Mouse (Mus musculus) intestine, postnatal 0 days (tissue): Measurements from ENCODE around the gene Poc1a. TPM values are rescaled to one million over a fixed set of nuclear protein-coding genes. Genes with fewer than 3 reads are reported as not detected.

Source experiments
- ATAC-seq: fragments of 200-750 bp; cut with Nextera tagmentation; 2 replicates; pipeline ENCODE4 v1.8.0; 2017; ENCODE audit warnings: mild to moderate bottlenecking, moderate TSS enrichment, moderate library complexity
- H3K27ac ChIP-seq: fragments of 300-500 bp; sonication (generic); 2 replicates; pipeline ENCODE4 v1.5.1; 2014; ENCODE audit warnings: mild to moderate bottlenecking, low read depth, low read length, moderate library complexity
- H3K27me3 ChIP-seq: fragments of 300-500 bp; sonication (generic); replicated peaks from 2 replicates; pipeline ENCODE4 v1.6.1; 2014; ENCODE audit warnings: low read length, mixed read lengths; ENCODE audit not compliant: control insufficient read depth, insufficient read depth
- H3K36me3 ChIP-seq: fragments of 300-500 bp; sonication (generic); 2 replicates; pipeline ENCODE4 v1.6.1; 2014; ENCODE audit warnings: mild to moderate bottlenecking, moderate library complexity; ENCODE audit not compliant: control insufficient read depth, insufficient read depth
- H3K4me1 ChIP-seq: fragments of 300-500 bp; sonication (generic); replicated peaks from 2 replicates; pipeline ENCODE4 v1.6.1; 2014; ENCODE audit warnings: antibody characterized with exemption, low read length, mixed read lengths; ENCODE audit not compliant: control insufficient read depth, insufficient read depth
- H3K4me2 ChIP-seq: fragments of 300-500 bp; sonication (generic); replicated peaks from 2 replicates; pipeline ENCODE4 v1.6.1; 2014; ENCODE audit warnings: low read depth, mild to moderate bottlenecking, moderate library complexity
- H3K4me3 ChIP-seq: fragments of 300-500 bp; sonication (generic); 2 replicates; pipeline ENCODE4 v1.5.1; 2014; ENCODE audit warnings: low read depth, low read length
- H3K9ac ChIP-seq: fragments of 300-500 bp; sonication (generic); 2 replicates; pipeline ENCODE4 v1.6.1; 2014; ENCODE audit warnings: mild to moderate bottlenecking, low read depth, low read length
- H3K9me3 ChIP-seq: fragments of 300-500 bp; sonication (generic); 2 replicates; pipeline ENCODE4 v1.6.1; 2016; ENCODE audit warnings: mixed run types; ENCODE audit not compliant: control insufficient read depth
- CTCF ChIP-seq: sonication (generic); IDR thresholded peaks from 2 replicates; pipeline ENCODE4 v1.5.1; 2016; ENCODE audit warnings: low read depth, mild to moderate bottlenecking, control low read depth, antibody characterized with exemption, moderate library complexity
- WGBS: fragments of 180-500 bp; shearing (Covaris S2); extraction: QIAGEN DNeasy Blood & Tissue Kit; methylation state at CpG from one replicate; pipeline ENCODE4 v1.1.7; 2014; 5-methylcytosine and 5-hydroxymethylcytosine counted together
- polyA plus RNA-seq: library from polyadenylated mRNA; unstranded; fragments of >200 nt; fragmentation: Nextera tagmentation; extraction: Ambion mirVana; gene quantifications from 2 replicates; pipeline ENCODE4 v1.2.1, GENCODE M21; 2015

The Poc1a gene
- polyA plus RNA-seq, 1 experiment from 2014 or later, result 11.5 TPM

- 14% methylated on average over 5 of the region's 5 CpGs for WGBS
- Histone ChIP-seq H3K27ac (no peak overlapping the region), H3K4me1 (0 out of 2 replicates have a peak, but pooled peaks cover 6% of the 10 kb centered on the region), H3K27me3 (no peaks in the 10 kb centered on the region), H3K9ac (no peak overlapping the region), H3K36me3 (peaks cover 10% of the 10 kb centered on the region; the same call in 1 of the 2 replicates), H3K9me3 (no peaks in the 10 kb centered on the region), H3K4me2 (peak overlapping the region; percentile 96), H3K4me3 (peak overlapping the region; percentile 77)
- no peak for ATAC-seq
- TF ChIP-seq CTCF, result no peak
Observed at GRCm38 (mm10) chr9:106367001-106367400, 86.1 kb downstream of the Poc1a start.

DNA sequence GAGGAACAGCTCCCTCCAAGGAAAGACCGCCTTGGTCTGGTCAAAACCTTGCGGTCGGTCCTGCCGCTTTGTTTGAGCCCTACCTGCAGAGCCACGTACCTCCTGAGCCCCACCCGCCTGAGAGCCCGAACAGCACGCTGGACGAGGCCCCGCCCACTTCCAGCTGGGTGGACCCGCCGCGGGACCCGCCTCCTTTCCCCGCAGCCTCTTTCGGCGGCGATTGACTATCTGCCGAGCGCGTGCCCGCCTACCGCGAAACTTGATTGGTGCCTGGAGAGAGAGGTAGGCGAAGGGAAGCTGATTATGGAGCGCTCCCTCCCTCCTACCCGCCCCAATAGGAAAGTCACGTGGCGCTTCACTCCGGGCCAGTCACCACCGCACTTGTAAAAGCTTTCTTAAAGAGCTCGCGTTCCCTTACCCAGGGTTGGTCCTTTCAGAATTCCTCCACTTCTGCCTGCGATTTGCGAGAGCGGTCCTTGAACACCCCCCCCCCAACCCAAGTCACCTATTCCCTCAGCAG lies 86.8 kb downstream of the Poc1a start:
- no peaks in the 10 kb centered on the region for H3K27me3 ChIP-seq
- 0 out of 2 replicates have a peak, but pooled peaks cover 6% of the 10 kb centered on the region for H3K4me1 ChIP-seq
- peak overlapping the region; percentile 72 for H3K9ac ChIP-seq
- WGBS, result under 1% methylated on average over 36 of the region's 36 CpGs
- peak overlapping the region; percentile 96 for H3K4me2 ChIP-seq
- peaks cover 12% of the 10 kb centered on the region; the same call in 1 of the 2 replicates for H3K36me3 ChIP-seq
- peak overlapping the region; percentile 86 for H3K27ac ChIP-seq
- TF ChIP-seq CTCF, result no peak
- peak; percentile 94 for ATAC-seq
- no peaks in the 10 kb centered on the region for H3K9me3 ChIP-seq
- peak overlapping the region; percentile 77 for H3K4me3 ChIP-seq

DNA sequence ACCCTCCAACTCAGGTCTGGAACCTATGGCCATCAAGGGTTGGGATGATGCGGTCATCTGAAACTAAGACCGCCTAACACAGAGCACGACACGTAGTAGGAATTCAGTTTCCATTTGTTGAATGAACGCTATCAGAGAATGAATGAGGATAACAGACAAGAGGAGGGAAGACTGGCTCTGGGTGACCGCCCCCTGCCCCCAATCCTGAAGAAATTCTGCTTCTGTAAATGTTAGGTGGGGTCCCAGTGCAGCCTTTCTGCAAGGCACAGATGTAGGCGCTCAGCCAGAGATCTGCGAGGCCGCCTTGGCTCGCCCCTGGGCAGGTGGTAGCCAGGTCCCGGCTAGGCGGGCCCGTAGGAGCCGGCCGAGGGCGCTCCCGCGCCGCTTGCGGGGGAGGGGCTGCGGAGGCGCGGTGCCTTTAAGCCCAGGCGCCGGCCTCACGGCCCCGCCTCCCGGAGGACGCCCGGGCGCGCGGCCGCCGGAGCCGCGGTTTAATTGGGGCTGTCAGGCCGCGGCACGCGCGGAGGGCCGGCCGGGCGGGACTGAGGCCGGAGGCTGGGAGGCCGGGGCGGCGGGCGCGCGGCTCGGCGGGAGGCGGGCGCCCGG lies 87.4 kb downstream of the Poc1a start, which contains the start of gene Dusp7:
Dusp7 (plus strand) TSS at position 521 of the 606 bp plus-strand sequence.
- H3K27me3 ChIP-seq, result no peaks in the 10 kb centered on the region
- WGBS, result under 1% methylated on average over 43 of the region's 57 CpGs
- TF ChIP-seq CTCF, result no peak; the same call in 1 of the 2 replicates
- peaks cover 12% of the 10 kb centered on the region; the same call in 1 of the 2 replicates for H3K36me3 ChIP-seq
- peak within 1 kb of the TSS; percentile 72 for H3K9ac ChIP-seq
- H3K4me1 ChIP-seq, result 0 out of 2 replicates have a peak, but pooled peaks cover 6% of the 10 kb centered on the region
- ATAC-seq, result peak; percentile 58
- peak within 1 kb of the TSS; percentile 86 for H3K27ac ChIP-seq
- H3K9me3 ChIP-seq, result no peaks in the 10 kb centered on the region
- peak within 1 kb of the TSS; percentile 96 for H3K4me2 ChIP-seq
- peak within 1 kb of the TSS; percentile 77 for H3K4me3 ChIP-seq

GRCm38 (mm10) chr9:106368831-106369501 lies 88.1 kb downstream of the Poc1a start:
- peak; percentile 29 for ATAC-seq
- peak; percentile 68 for TF ChIP-seq CTCF
- peak overlapping the region; percentile 72 for H3K9ac ChIP-seq
- H3K36me3 ChIP-seq, result peaks cover 16% of the 10 kb centered on the region; the same call in 1 of the 2 replicates
- H3K27ac ChIP-seq, result peak overlapping the region; percentile 86
- H3K4me3 ChIP-seq, result peak overlapping the region; percentile 77
- H3K4me1 ChIP-seq, result 0 out of 2 replicates have a peak, but pooled peaks cover 6% of the 10 kb centered on the region
- H3K9me3 ChIP-seq, result no peaks in the 10 kb centered on the region
- H3K27me3 ChIP-seq, result no peaks in the 10 kb centered on the region
- peak overlapping the region; percentile 96 for H3K4me2 ChIP-seq
- WGBS, result under 1% methylated on average over 72 of the region's 72 CpGs

DNA sequence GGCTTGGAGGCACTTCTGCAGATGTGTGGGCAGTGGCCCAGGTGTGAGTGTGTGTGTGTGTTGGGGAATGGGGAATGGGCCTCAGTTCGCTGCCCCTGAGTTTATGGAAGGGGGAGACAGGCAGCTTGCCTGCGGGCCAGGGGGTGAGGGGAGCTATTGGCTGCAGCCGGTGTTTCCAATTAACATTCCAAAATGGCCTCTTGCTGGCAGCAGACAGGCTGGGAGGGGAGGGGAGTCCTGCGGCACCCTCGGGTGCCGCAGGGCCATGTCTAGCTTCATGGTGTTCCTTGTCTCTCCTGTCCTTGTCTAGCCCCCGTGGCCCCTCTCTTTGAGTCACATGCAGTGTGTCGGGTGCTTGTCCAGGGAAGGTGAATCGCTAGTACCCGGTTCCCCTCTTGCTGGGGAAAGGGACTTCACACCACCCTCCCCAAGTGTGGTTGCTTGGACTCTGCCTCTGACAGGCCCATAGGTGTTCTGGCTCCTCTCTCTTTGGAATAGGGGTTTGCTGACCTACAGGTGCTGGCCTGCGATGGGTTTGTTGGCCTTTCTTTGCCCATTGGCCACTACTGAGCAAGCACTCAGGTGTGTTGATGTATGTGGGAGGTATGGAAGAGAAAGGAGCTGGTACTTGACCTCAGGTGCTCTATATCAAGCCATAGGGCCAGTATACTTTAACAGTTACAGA lies 89.1 kb downstream of the Poc1a start:
- 17% methylated on average over 11 of the region's 11 CpGs for WGBS
- no peak for ATAC-seq
- Histone ChIP-seq H3K9me3 (no peaks in the 10 kb centered on the region), H3K36me3 (peaks cover 23% of the 10 kb centered on the region; the same call in 1 of the 2 replicates), H3K4me2 (peak overlapping the region; percentile 96), H3K9ac (peak overlapping the region; percentile 72), H3K27ac (no peak overlapping the region), H3K4me3 (peak overlapping the region; percentile 77), H3K27me3 (no peaks in the 10 kb centered on the region), H3K4me1 (0 out of 2 replicates have a peak, but pooled peaks cover 6% of the 10 kb centered on the region)
- TF ChIP-seq CTCF, result no peak
